Mouse (Mus musculus): ENCODE results near the gene Tnfrsf19.

Tnfrsf19 gene

DNA sequence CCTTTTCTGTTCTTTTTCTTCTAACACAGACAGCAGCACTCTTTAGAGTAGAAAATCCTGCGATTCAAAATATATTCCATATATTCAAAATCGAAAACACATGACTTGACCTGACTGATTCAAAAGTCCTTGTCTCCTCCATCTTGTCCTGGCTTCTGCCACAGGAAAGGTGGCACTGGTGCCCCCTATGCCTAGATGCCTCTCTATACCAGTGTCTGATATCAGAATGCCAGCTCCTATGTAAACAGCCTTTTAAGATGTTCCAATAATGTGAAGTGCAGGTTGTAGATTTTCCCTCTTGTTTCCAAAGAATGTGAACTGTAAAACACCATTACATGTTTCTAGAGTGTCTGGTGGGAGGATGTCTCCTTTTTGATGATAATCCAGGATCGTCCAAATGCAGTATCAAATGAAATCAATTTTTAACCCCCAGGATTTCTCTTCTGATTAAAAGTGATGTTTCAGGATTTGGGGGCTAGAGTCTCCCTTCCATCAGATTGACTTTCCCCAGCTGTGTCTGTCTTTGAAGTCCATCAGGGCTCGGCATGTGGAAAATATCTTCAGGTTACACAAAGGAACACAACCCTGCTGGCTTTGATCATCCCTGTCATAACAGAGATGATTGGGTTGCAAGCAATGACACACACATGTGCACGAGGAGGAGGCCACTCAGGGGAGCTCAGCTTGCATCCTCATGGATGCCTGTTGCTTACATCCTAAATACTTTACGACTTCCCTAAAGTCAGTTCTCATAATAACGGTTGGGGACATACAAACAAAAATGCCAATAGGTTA is 82.1 kb downstream of the Tnfrsf19 start:
- DNase-seq (ENCODE audit: extremely low spot score), result no peak

DNA sequence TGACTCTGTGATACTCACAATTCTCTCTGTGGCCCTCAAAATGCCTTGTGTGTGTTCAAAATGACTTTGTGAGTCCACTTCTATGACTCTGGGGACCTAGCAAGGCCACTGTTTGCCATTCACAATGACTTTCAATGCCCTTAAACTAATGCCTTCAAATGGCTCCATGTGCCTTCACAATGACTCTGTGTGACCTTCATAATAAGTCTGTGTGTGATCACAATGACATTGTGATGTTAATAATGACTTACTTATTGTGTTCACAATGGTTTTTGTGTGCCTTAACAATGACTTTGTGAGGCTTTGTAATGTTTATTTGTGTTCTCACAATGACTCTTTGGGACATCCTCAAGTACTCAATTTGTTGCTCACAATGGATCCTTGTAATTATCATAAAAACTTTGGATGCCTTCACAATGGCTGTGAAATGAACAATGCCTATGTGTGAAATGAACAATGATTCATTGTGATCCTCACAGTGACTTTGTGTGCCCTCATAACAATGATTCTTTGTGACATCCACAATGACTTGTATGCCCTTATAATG is 88.6 kb downstream of the Tnfrsf19 start:
- no peak for DNase-seq (ENCODE audit: extremely low spot score)

DNA sequence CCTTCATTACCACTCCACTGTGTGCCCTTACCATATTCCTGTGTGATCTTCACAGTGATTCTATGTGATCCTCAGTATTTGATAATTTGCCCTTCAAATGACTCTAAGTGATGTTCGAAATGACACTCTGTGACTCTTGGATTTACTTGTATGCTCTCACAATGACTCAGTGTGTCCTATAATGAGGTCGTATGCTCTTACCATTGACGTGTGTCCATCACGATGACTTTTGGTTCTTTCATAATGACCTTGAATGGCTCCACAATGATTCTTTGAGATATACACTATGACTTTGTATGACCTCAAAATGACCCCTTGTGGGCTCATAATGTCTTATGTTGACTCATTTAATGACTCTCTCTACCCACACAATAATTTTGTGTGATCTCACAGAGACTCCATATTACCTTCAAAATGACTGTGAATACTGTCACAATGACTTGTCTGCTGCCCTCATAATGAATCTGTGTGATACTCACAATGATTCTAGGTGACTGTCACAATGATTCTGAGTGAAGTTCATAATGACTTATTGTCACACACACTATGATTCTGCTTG is 108.7 kb downstream of the Tnfrsf19 start:
- no peak for DNase-seq (ENCODE audit: extremely low spot score)

DNA sequence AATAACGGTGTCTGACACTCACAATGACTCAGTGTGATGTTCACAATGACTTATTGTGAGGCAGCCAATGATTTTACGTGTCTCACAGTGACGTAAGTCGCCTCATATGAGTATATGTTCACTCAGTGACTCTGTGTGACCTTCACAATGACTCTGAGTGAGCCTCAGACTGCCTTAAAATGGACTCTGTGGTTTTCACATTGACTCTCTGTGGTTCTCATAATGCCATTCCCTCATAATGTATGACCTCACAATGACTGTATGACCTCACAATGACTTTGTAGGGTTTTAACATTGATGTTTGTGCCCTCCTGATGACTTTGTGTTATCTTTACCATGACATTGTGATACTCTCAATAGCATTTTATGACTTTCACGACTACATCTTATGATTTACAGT is 110.6 kb downstream of the Tnfrsf19 start:
- no peak for DNase-seq (ENCODE audit: extremely low spot score)

GRCm38 (mm10) chr14:60926011-60926410 is 120.3 kb downstream of the Tnfrsf19 start:
- DNase-seq (ENCODE audit: extremely low spot score), result no peak

DNA sequence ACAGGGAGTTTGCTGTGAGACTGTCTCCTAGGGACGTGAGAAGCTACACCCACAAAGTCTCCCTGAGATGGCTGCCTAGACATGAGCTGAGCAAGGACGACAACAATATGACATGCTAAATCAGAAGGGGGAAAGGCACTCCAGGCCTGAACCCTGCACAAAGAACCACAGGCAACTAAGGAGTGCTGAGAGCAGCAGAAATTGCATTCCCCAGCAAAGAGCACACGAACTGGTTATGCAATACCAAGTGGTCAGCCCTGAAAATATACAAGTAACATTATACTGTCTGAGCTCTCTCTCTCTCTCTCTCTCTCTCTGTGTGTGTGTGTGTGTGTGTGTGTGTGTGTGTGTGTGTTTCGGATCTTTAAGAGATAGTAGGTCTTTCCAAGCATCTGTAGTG is 129.6 kb downstream of the Tnfrsf19 start:
- DNase-seq (ENCODE audit: extremely low spot score), result no peak
